Mouse (Mus musculus): ENCODE measurements around the gene Lrrc34. TPM values are rescaled to one million over a fixed set of nuclear protein-coding genes. Genes with fewer than 3 reads are reported as not detected.

Lrrc34 gene
- polyA plus RNA-seq, 1 experiment from 2014 or later: 1.7 TPM

DNA sequence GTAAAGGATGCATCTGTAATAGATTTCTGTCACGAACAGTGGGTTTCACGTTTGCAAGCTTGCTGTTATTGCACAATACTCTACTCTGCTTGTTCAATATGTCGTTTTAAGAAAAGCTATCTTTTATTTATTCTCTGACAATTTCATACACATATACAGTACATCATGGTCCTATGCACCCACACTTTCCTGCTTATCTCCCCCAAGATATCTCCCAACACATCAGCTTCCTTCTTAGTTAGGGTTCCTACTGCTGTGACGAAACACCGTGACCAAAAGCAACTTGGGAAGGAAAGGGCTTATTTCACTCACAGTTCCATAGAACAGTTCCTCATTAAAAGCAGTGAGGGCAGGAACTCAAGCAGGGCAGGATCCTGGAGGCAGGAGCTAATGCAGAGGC lies 8.3 kb upstream of the Lrrc34 start:
- no peak for TF ChIP-seq CTCF (IDR thresholded peaks at IDR 0.05; ENCODE audit: low read depth)
- no peaks in the 10 kb centered on the region for H3K4me1 ChIP-seq (ENCODE audit: insufficient read depth)
- H3K4me3 ChIP-seq (ENCODE audit: low read depth, low read length): no peak overlapping the region
- WGBS: 69% methylated on average over 5 of the region's 5 CpGs
- no peak for ATAC-seq (ENCODE audit: insufficient read depth)
- no peak overlapping the region for H3K9ac ChIP-seq
- H3K27ac ChIP-seq (ENCODE audit: low read depth): no peak overlapping the region
- no peaks in the 10 kb centered on the region for H3K36me3 ChIP-seq (ENCODE audit: insufficient read depth)
- no peak overlapping the region for H3K4me2 ChIP-seq
- no peaks in the 10 kb centered on the region for H3K27me3 ChIP-seq (ENCODE audit: insufficient read depth, low read length)
- no peaks in the 10 kb centered on the region for H3K9me3 ChIP-seq (ENCODE audit: low read depth, low read length)
- DNase-seq: no peak

DNA sequence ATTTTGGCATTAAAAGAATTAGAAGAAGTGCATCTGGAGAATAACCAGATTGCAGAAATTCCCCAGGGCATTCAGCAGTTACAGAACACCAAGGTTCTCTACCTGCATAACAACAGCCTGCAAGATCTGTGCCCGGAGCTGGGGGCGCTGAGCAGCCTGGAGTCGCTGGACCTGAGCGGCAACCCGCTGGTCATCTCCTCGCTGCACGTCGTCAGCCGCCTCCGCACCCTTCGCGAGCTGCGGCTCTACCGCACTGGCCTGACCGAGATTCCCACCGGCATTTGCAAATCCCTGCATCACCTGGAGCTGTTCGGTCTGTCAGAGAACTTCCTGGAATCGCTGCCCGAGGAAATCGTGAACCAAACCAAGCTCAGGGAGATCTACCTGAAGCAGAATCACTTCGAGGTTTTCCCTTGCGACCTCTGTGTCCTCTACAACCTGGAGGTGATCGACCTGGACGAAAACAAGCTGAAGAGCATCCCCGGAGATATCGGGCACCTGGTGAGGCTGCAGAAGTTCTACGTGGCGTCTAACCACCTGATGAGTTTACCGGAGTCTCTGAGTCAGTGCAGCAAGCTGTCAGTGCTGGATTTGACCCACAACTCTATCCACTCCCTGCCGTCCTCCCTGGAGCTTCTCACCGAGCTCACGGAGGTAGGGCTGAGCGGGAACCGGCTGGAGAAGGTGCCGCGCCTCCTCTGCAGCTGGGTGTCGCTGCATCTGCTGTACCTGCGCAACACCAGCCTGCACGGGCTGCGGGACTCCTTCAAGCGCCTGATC lies 2.6 kb upstream of the Lrrc34 start:
- Histone ChIP-seq H3K36me3 (ENCODE audit: insufficient read depth) (no peaks in the 10 kb centered on the region), H3K9ac (peak overlapping the region; percentile 28; the same call in 1 of the 2 replicates), H3K4me2 (peak overlapping the region; percentile 73), H3K27ac (ENCODE audit: low read depth) (no peak overlapping the region), H3K4me3 (ENCODE audit: low read depth, low read length) (peak overlapping the region; percentile 37), H3K9me3 (ENCODE audit: low read depth, low read length) (no peaks in the 10 kb centered on the region), H3K27me3 (ENCODE audit: insufficient read depth, low read length) (peaks cover 16% of the 10 kb centered on the region), H3K4me1 (ENCODE audit: insufficient read depth) (no peaks in the 10 kb centered on the region; the same call in 1 of the 2 replicates)
- ATAC-seq (ENCODE audit: insufficient read depth): peak; percentile 42; the same call in 1 of the 2 replicates
- under 1% methylated on average over 41 of the region's 41 CpGs for WGBS
- TF ChIP-seq CTCF (IDR thresholded peaks at IDR 0.05; ENCODE audit: low read depth): peak; percentile 54
- DNase-seq: peak; percentile 50

DNA sequence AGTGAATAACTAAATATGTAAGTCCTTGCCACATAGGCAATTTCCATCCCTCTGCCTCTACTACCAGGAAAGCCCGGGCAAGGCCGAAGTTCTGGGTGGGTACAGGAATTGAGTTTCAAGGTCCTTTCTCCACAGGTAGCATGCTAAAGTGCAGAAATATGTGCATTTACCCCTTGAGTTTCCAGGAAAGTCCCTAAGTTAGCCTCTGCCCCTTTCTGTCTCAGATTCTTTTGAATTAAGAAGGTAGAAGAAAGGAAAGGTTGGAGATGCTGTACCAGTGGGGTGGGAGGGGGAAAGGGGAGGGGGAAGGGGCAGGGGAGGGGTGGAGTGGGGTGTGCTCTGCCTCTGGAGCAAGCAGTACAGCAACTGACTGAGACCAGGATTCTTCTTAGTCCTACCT lies 797 bp upstream of the Lrrc34 start:
- no peak overlapping the region for H3K4me2 ChIP-seq
- no peak for DNase-seq
- 97% methylated on average over 2 of the region's 2 CpGs for WGBS
- peaks cover 16% of the 10 kb centered on the region for H3K27me3 ChIP-seq (ENCODE audit: insufficient read depth, low read length)
- no peaks in the 10 kb centered on the region for H3K9me3 ChIP-seq (ENCODE audit: low read depth, low read length)
- H3K4me3 ChIP-seq (ENCODE audit: low read depth, low read length): no peak overlapping the region
- ATAC-seq (ENCODE audit: insufficient read depth): no peak
- H3K9ac ChIP-seq: no peak overlapping the region
- H3K36me3 ChIP-seq (ENCODE audit: insufficient read depth): no peaks in the 10 kb centered on the region
- no peak for TF ChIP-seq CTCF (IDR thresholded peaks at IDR 0.05; ENCODE audit: low read depth)
- no peaks in the 10 kb centered on the region; the same call in 1 of the 2 replicates for H3K4me1 ChIP-seq (ENCODE audit: insufficient read depth)
- no peak overlapping the region for H3K27ac ChIP-seq (ENCODE audit: low read depth)

DNA sequence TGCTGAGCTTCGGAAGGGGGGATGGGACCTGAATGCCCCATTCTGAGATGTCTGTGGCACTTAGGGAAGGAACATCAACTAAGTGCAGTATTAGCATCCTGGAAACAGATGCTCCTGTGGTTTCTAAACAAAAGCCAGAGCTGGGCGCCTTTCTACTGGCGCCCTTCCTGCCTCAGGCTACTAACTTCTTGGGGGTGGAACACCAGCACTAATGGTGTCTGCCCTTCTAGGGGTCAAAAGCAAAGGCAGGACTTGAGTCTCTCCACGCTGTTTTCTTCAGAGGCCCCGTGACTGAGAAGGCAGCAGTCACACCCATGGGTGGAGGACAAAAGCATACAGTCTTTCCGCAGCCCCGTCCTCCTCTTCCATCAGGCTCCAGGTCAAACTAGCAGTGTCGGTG lies 908 bp downstream of the Lrrc34 start:
- no peak overlapping the region for H3K27ac ChIP-seq (ENCODE audit: low read depth)
- no peak overlapping the region for H3K4me3 ChIP-seq (ENCODE audit: low read depth, low read length)
- H3K27me3 ChIP-seq (ENCODE audit: insufficient read depth, low read length): peaks cover 16% of the 10 kb centered on the region
- H3K9ac ChIP-seq: no peak overlapping the region
- ATAC-seq (ENCODE audit: insufficient read depth) (no peak), DNase-seq (peak; percentile 7)
- TF ChIP-seq CTCF (IDR thresholded peaks at IDR 0.05; ENCODE audit: low read depth): no peak
- 52% methylated on average over 8 of the region's 8 CpGs for WGBS
- no peaks in the 10 kb centered on the region; the same call in 1 of the 2 replicates for H3K4me1 ChIP-seq (ENCODE audit: insufficient read depth)
- no peaks in the 10 kb centered on the region for H3K9me3 ChIP-seq (ENCODE audit: low read depth, low read length)
- no peaks in the 10 kb centered on the region for H3K36me3 ChIP-seq (ENCODE audit: insufficient read depth)
- H3K4me2 ChIP-seq: peak overlapping the region; percentile 70

DNA sequence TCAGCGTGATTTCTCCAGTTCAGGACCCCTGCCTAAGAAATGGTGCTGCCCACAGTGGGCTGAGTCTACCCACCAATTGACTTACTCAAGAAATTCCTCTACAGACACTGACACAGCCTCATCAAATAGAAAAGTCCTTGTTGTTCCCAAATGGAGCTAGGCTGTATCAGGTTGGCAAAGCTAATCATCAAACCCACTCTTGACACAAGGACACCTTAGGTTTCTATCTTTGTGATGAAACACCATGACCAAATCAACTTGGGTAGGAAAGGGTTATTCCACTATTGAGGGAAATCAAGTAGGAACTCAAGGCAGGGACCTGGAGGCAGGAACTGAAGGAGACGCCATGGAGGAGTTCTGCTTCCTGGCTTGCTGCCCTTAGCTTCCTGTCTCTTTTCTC lies 3.5 kb downstream of the Lrrc34 start, which contains the start of gene Lrriq4:
Gene Lrriq4, plus strand, starts transcription at position 301 of the 400 bp plus-strand sequence.
- DNase-seq (no peak), ATAC-seq (ENCODE audit: insufficient read depth) (no peak)
- WGBS: 47% methylated on average over 2 of the region's 2 CpGs
- TF ChIP-seq CTCF (IDR thresholded peaks at IDR 0.05; ENCODE audit: low read depth): no peak
- Histone ChIP-seq H3K27ac (ENCODE audit: low read depth) (no peak within 1 kb of the TSS), H3K4me3 (ENCODE audit: low read depth, low read length) (no peak within 1 kb of the TSS), H3K9ac (no peak within 1 kb of the TSS), H3K36me3 (ENCODE audit: insufficient read depth) (no peaks in the 10 kb centered on the region), H3K27me3 (ENCODE audit: insufficient read depth, low read length) (no peaks in the 10 kb centered on the region; the same call in 1 of the 2 replicates), H3K4me2 (no peak within 1 kb of the TSS), H3K9me3 (ENCODE audit: low read depth, low read length) (no peaks in the 10 kb centered on the region), H3K4me1 (ENCODE audit: insufficient read depth) (no peaks in the 10 kb centered on the region; the same call in 1 of the 2 replicates)

DNA sequence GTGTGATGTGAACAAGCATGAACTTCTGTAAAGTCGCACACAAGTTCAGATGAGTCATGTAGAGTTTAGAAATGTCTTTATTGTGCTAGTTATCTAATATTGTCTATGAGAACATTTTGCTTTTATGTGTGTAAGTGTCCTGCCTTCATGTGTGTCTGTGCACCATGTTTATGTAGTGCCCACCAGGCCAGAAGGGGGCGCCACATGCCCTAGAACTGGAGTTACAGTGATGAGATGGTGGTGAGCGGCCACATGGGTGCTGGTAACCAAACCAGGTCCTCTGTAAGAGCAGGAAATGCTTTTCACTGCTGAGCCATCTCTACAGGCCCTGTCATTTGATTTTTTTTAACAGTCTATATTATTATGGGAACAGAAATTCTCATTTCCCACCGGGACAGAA lies 12.0 kb downstream of the Lrrc34 start:
- H3K9me3 ChIP-seq (ENCODE audit: low read depth, low read length): no peaks in the 10 kb centered on the region
- H3K36me3 ChIP-seq (ENCODE audit: insufficient read depth): no peaks in the 10 kb centered on the region
- no peak overlapping the region for H3K9ac ChIP-seq
- DNase-seq (no peak), ATAC-seq (ENCODE audit: insufficient read depth) (no peak)
- peak; percentile 27 for TF ChIP-seq CTCF (IDR thresholded peaks at IDR 0.05; ENCODE audit: low read depth)
- H3K4me3 ChIP-seq (ENCODE audit: low read depth, low read length): no peak overlapping the region
- no peaks in the 10 kb centered on the region for H3K27me3 ChIP-seq (ENCODE audit: insufficient read depth, low read length)
- 76% methylated on average over 4 of the region's 4 CpGs for WGBS
- no peak overlapping the region for H3K4me2 ChIP-seq
- H3K4me1 ChIP-seq (ENCODE audit: insufficient read depth): no peaks in the 10 kb centered on the region
- no peak overlapping the region for H3K27ac ChIP-seq (ENCODE audit: low read depth)

DNA sequence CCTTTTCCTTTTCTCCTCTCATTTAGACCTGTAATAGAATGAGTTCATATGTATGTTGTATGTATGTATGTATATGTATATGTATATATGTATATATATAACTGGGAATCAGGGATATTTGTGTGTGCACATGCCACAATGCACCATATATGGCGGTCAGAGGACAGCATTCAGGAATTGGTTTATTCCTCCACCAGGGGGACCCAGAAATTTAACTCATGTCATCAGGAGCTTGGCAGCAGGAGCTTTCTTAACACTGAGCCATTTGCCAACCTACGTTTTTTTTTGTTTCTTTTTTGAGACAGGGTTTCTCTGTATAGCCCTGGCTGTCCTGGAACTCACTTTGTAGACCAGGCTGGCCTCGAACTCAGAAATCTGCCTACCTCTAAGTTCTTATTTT lies 14.0 kb downstream of the Lrrc34 start:
- Histone ChIP-seq H3K4me3 (ENCODE audit: low read depth, low read length) (no peak overlapping the region), H3K4me1 (ENCODE audit: insufficient read depth) (no peaks in the 10 kb centered on the region), H3K36me3 (ENCODE audit: insufficient read depth) (no peaks in the 10 kb centered on the region), H3K9me3 (ENCODE audit: low read depth, low read length) (no peaks in the 10 kb centered on the region), H3K27me3 (ENCODE audit: insufficient read depth, low read length) (no peaks in the 10 kb centered on the region), H3K4me2 (no peak overlapping the region), H3K9ac (no peak overlapping the region), H3K27ac (ENCODE audit: low read depth) (no peak overlapping the region)
- WGBS: 52% methylated on average over 3 of the region's 3 CpGs
- ATAC-seq (ENCODE audit: insufficient read depth) (no peak), DNase-seq (peak; percentile 52)
- TF ChIP-seq CTCF (IDR thresholded peaks at IDR 0.05; ENCODE audit: low read depth): peak; percentile 45

All from lung, embryonic 14.5 days (tissue).